Mouse (Mus musculus): ENCODE data around the gene Hoxc10.

GRCm38 (mm10) chr15:102921053-102922011 is 45.3 kb upstream of the Hoxc10 start, which contains the start of gene Hoxc13:
- no peak for TF ChIP-seq CTCF (IDR thresholded peaks at IDR 0.05; ENCODE audit: low read depth, low read length)
- TF ChIP-seq POLR2A (IDR thresholded peaks at IDR 0.05; ENCODE audit: extremely low read depth, insufficient read depth, low read length) = no peak

Data from liver, adult 2 months (tissue).